Mouse (Mus musculus) fat pad, adult 2 months (tissue): ENCODE results near the gene Rfx4.

Experiments
- DNase-seq: peaks from one replicate; pipeline ENCODE4 v3.0.0-alpha.2; 2011; ENCODE audit warnings: low read depth, low spot score; ENCODE audit errors: extremely low read depth

Gene Rfx4

GRCm38 (mm10) chr10:84908006-84908405 is 152.1 kb downstream of the Rfx4 start:
- no peak for DNase-seq

GRCm38 (mm10) chr10:84908471-84908870 is 152.6 kb downstream of the Rfx4 start:
- no peak for DNase-seq

- no peak for DNase-seq
Measured at GRCm38 (mm10) chr10:84909021-84909801, 153.3 kb downstream of the Rfx4 start.

- no peak for DNase-seq
Measured at GRCm38 (mm10) chr10:84910194-84910593, 154.3 kb downstream of the Rfx4 start.

GRCm38 (mm10) chr10:84910758-84911384 is 155.0 kb downstream of the Rfx4 start:
- DNase-seq, result no peak

GRCm38 (mm10) chr10:84913148-84913547 is 157.3 kb downstream of the Rfx4 start:
- DNase-seq, result no peak

- DNase-seq, result no peak
Measured at GRCm38 (mm10) chr10:84915476-84915875, 159.6 kb downstream of the Rfx4 start.

- peak; percentile 84 for DNase-seq
Measured at GRCm38 (mm10) chr10:84916810-84917730, 161.2 kb downstream of the Rfx4 start, which contains the start of gene Ric8b. Gene Ric8b (plus strand): TSS chr10:84917616.

GRCm38 (mm10) chr10:84917731-84918095 is 161.9 kb downstream of the Rfx4 start:
- DNase-seq, result no peak

GRCm38 (mm10) chr10:84926336-84926735 is 170.5 kb downstream of the Rfx4 start:
- no peak for DNase-seq

- DNase-seq, result no peak
Measured at GRCm38 (mm10) chr10:84926885-84927284, 171.0 kb downstream of the Rfx4 start.

GRCm38 (mm10) chr10:84928465-84928864 is 172.6 kb downstream of the Rfx4 start:
- DNase-seq, result no peak

GRCm38 (mm10) chr10:84935553-84936209 is 179.8 kb downstream of the Rfx4 start:
- DNase-seq, result no peak

- DNase-seq, result no peak
Measured at GRCm38 (mm10) chr10:84936832-84937515, 181.1 kb downstream of the Rfx4 start.

GRCm38 (mm10) chr10:84938094-84938820 is 182.4 kb downstream of the Rfx4 start:
- no peak for DNase-seq

- no peak for DNase-seq
Measured at GRCm38 (mm10) chr10:84938886-84939285, 183.0 kb downstream of the Rfx4 start.

GRCm38 (mm10) chr10:84940356-84940755 is 184.5 kb downstream of the Rfx4 start:
- DNase-seq, result no peak

- no peak for DNase-seq
Measured at GRCm38 (mm10) chr10:84945692-84946091, 189.8 kb downstream of the Rfx4 start.

- DNase-seq, result no peak
Measured at GRCm38 (mm10) chr10:84948970-84949683, 193.3 kb downstream of the Rfx4 start.
